Mouse (Mus musculus): Measurements from ENCODE around the gene Ripply2.

DNA sequence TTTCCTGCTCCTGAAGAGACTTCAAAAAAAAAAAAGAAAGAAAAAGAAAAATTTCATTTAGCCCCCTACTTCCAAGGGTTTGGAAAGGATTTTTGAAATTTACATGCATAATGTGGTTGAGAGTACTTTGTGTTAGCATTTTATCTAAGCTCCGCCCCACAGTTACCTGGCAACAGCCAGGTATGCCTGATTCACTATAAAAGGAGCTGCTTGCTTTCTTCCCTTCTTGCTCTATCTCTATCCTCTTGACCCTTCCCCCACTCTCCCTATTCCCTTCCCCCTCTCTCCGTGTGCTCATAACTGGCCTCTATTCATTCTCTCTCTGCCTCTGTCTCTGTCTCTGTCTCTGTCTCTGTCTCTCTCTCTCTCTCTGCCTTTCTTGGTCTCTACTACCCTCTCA, 34.4 kb upstream of the Ripply2 start:
- TF ChIP-seq POLR2A (IDR thresholded peaks at IDR 0.05; ENCODE audit: borderline replicate concordance, extremely low read depth, low read depth, low read length) (no peak), CTCF (IDR thresholded peaks at IDR 0.05; ENCODE audit: insufficient read depth, low read length) (no peak)

All from lung, adult 2 months (tissue).